Mouse (Mus musculus) C2C12 (cell line): ENCODE data around the gene Gpr15.

Experiments used
- CEBPB ChIP-seq: IDR thresholded peaks from one replicate; pipeline ENCODE4 v1.6.1; 2011; ENCODE audit warnings: low read depth, mild to moderate bottlenecking, control low read depth, moderate library complexity
- CTCF ChIP-seq: IDR thresholded peaks from one replicate; pipeline ENCODE4 v1.5.1; 2011; ENCODE audit not compliant: control insufficient read depth, insufficient read depth, insufficient read length
- MAX ChIP-seq: IDR thresholded peaks from one replicate; pipeline ENCODE4 v1.6.1; 2011; ENCODE audit warnings: mild to moderate bottlenecking, control low read depth
- MYOD1 ChIP-seq: IDR thresholded peaks from one replicate; pipeline ENCODE4 v1.6.1; 2011; ENCODE audit warnings: low read depth; ENCODE audit not compliant: control insufficient read depth, insufficient read length
- MYOG ChIP-seq: IDR thresholded peaks from one replicate; pipeline ENCODE4 v1.6.1; 2011; ENCODE audit not compliant: control insufficient read depth, insufficient read length; ENCODE audit errors: extremely low read depth
- USF1 ChIP-seq: IDR thresholded peaks from one replicate; pipeline ENCODE4 v1.6.1; 2011; ENCODE audit warnings: low read depth, mild to moderate bottlenecking, control low read depth, moderate library complexity

- TF ChIP-seq USF1 (no peak), CTCF (no peak), MAX (no peak), MYOG (no peak), CEBPB (no peak), MYOD1 (no peak)
Measured at GRCm38 (mm10) chr16:58726680-58727476, 8.0 kb upstream of the Gpr15 start.
